Mouse (Mus musculus) liver, postnatal 0 days (tissue): ENCODE results near the gene Mnd1. TPM values are rescaled to one million over a fixed set of nuclear protein-coding genes. Genes with fewer than 3 reads are reported as not detected.

Source experiments
- ATAC-seq: fragments of 200-750 bp; cut with Nextera tagmentation; 2 replicates; pipeline ENCODE4 v1.8.0; 2017; ENCODE audit warnings: mild to moderate bottlenecking, moderate library complexity
- DNase-seq: peaks from one replicate; pipeline ENCODE4 v3.0.0-alpha.2; 2016
- H3K27ac ChIP-seq: fragments of 300-500 bp; sonication (generic); 2 replicates; pipeline ENCODE4 v1.5.1; 2014; ENCODE audit warnings: antibody characterized with exemption, moderate library complexity, mild to moderate bottlenecking, low read depth
- H3K27me3 ChIP-seq: fragments of 300-500 bp; sonication (generic); 2 replicates; pipeline ENCODE4 v1.6.1; 2014; ENCODE audit warnings: low read length, control low read depth, mixed read lengths; ENCODE audit not compliant: insufficient read depth
- H3K36me3 ChIP-seq: fragments of 300-500 bp; sonication (generic); replicated peaks from 2 replicates; pipeline ENCODE4 v1.6.1; 2014; ENCODE audit warnings: mild to moderate bottlenecking, control low read depth, low read length, moderate library complexity, mixed read lengths; ENCODE audit not compliant: insufficient read depth
- H3K4me1 ChIP-seq: fragments of 300-500 bp; sonication (generic); 2 replicates; pipeline ENCODE4 v1.6.1; 2014; ENCODE audit warnings: antibody characterized with exemption, mild to moderate bottlenecking, control low read depth; ENCODE audit not compliant: insufficient read depth
- H3K4me2 ChIP-seq: fragments of 300-500 bp; sonication (generic); 2 replicates; pipeline ENCODE4 v1.6.1; 2014; ENCODE audit warnings: low read depth, mild to moderate bottlenecking, low read length, moderate library complexity, mixed read lengths
- H3K4me3 ChIP-seq: fragments of 300-500 bp; sonication (generic); 2 replicates; pipeline ENCODE4 v1.5.1; 2014; ENCODE audit warnings: low read depth, low read length
- H3K9ac ChIP-seq: fragments of 300-500 bp; sonication (generic); replicated peaks from 2 replicates; pipeline ENCODE4 v1.6.1; 2014; ENCODE audit warnings: mild to moderate bottlenecking, moderate library complexity
- H3K9me3 ChIP-seq: fragments of 300-500 bp; sonication (generic); 2 replicates; pipeline ENCODE4 v1.6.1; 2016; ENCODE audit warnings: mild to moderate bottlenecking, control low read depth, low read length, mixed read lengths
- CTCF ChIP-seq: sonication (generic); IDR thresholded peaks from 2 replicates; pipeline ENCODE4 v1.5.1; 2016; ENCODE audit warnings: antibody characterized with exemption, low read depth
- EP300 ChIP-seq: IDR thresholded peaks from 2 replicates; pipeline ENCODE4 v1.6.1; 2016; ENCODE audit warnings: antibody characterized with exemption, low read depth, mild to moderate bottlenecking
- WGBS: fragments of 180-500 bp; shearing (Covaris S2); extraction: QIAGEN DNeasy Blood & Tissue Kit; methylation state at CpG from one replicate; pipeline ENCODE4 v1.1.7; 2014; ENCODE audit not compliant: insufficient replicate concordance; 5-methylcytosine and 5-hydroxymethylcytosine counted together
- polyA plus RNA-seq: library from polyadenylated mRNA; unstranded; fragments of >200 nt; fragmentation: Nextera tagmentation; extraction: Ambion mirVana; gene quantifications from 2 replicates; pipeline ENCODE4 v1.2.1, GENCODE M21; 2015

The Mnd1 gene
- polyA plus RNA-seq, 1 experiment from 2014 or later, result 8.3 TPM

DNA sequence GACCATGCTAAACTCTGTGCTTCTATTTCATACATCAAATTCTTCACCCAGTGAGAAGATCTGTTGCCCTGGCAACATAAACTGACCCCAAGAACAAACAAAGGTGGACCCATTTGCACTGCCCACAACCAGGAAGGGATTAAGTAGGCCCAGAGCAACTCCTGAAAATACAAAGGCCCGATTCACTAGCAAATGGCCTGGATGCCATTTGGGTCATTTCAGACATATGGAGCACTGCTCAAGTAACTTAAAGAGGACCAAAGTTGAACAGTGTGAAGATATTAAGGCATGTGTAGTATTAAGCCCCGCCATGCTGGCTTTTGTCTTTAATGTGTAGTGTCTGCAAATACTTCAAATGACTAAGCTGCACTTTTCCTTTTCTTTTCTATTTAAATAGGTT, 68.7 kb downstream of the Mnd1 start:
- Histone ChIP-seq H3K4me3 (no peak overlapping the region), H3K4me1 (no peaks in the 10 kb centered on the region), H3K36me3 (no peaks in the 10 kb centered on the region), H3K9me3 (no peaks in the 10 kb centered on the region), H3K4me2 (no peak overlapping the region), H3K27ac (no peak overlapping the region), H3K9ac (no peak overlapping the region), H3K27me3 (no peaks in the 10 kb centered on the region)
- TF ChIP-seq CTCF, result no peak
- no peak for TF ChIP-seq EP300
- ATAC-seq (no peak), DNase-seq (no peak)
- WGBS, result 86% methylated on average over 2 of the region's 2 CpGs

DNA sequence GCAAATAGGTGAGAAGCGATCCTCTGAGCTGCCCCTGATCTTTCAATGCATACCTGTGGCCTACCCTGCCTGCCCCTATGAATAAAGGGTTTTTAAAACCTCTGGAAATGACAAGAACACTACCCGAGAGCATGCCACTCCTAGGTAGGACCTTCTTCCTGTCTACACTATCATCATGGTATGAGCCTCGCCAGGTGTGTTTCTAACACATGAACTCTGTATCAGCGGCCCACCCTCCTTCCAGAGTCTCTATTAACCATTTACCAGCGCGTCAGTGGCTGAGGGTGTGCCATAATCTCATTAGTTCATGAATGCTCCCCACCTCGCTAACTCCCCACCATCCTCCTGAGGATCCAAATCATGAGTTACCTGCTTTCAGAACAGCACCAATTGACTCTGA, 69.2 kb downstream of the Mnd1 start:
- Histone ChIP-seq H3K36me3 (no peaks in the 10 kb centered on the region), H3K4me3 (no peak overlapping the region), H3K4me1 (no peaks in the 10 kb centered on the region), H3K27me3 (no peaks in the 10 kb centered on the region), H3K9ac (no peak overlapping the region), H3K4me2 (no peak overlapping the region), H3K9me3 (no peaks in the 10 kb centered on the region), H3K27ac (no peak overlapping the region)
- ATAC-seq, result no peak
- no peak for DNase-seq
- WGBS, result 80% methylated on average over 7 of the region's 7 CpGs
- TF ChIP-seq EP300 (no peak), CTCF (no peak)

DNA sequence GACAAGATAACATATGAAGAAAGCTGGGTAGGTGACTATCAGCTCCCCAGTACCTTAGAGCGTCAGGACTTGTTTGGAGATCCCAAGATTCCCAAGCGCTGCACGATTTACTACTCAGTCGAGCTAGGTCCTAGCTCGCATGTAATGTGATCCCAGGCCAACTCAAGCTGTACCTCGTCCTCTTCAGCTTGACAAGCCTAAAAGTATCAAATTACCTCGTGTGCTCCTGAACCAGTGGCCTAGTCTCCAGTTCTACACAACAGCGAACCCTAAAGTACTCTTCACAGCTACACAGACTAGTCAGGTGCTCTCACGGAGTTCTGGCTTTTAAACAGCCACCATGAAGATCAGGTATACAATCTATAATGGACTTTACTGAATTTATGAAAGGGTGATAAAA, 70.2 kb downstream of the Mnd1 start:
- no peak for ATAC-seq
- no peak overlapping the region for H3K27ac ChIP-seq
- no peaks in the 10 kb centered on the region for H3K9me3 ChIP-seq
- H3K9ac ChIP-seq, result no peak overlapping the region
- H3K36me3 ChIP-seq, result no peaks in the 10 kb centered on the region
- H3K4me1 ChIP-seq, result no peaks in the 10 kb centered on the region
- H3K4me3 ChIP-seq, result no peak overlapping the region
- TF ChIP-seq EP300 (no peak), CTCF (no peak)
- H3K4me2 ChIP-seq, result no peak overlapping the region
- no peak for DNase-seq
- WGBS, result 63% methylated on average over 9 of the region's 9 CpGs
- H3K27me3 ChIP-seq, result no peaks in the 10 kb centered on the region

DNA sequence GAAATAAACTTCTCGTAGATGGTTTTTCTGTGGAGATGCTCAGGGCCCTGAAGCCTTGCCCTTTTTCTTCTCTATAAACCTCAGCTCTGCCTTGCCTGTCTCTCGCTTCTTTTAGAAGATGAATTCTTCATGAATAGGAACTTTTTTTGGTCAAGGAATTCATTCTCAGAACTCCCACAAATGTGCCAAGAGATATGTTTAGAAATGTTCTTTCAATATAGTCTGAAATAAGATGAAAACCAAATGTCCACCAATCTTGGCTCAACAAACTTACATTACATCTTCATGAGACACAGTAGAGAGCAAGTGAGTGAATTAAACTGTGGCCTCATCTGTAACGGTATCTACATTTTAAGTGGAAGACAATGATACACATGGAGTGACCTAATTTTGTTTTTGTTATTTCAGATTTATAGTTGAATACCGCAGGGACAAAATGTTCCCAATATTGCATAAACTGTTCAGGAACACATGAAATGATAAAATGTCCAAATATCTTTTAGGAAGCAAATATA, 74.3 kb downstream of the Mnd1 start:
- Histone ChIP-seq H3K9ac (no peak overlapping the region), H3K4me3 (no peak overlapping the region), H3K27ac (no peak overlapping the region; the same call in 1 of the 2 replicates), H3K4me1 (no peaks in the 10 kb centered on the region; the same call in 1 of the 2 replicates), H3K36me3 (no peaks in the 10 kb centered on the region), H3K9me3 (no peaks in the 10 kb centered on the region), H3K27me3 (no peaks in the 10 kb centered on the region), H3K4me2 (no peak overlapping the region)
- WGBS, result 84% methylated on average over 4 of the region's 4 CpGs
- DNase-seq, result no peak
- no peak for ATAC-seq
- TF ChIP-seq CTCF (no peak), EP300 (no peak)

DNA sequence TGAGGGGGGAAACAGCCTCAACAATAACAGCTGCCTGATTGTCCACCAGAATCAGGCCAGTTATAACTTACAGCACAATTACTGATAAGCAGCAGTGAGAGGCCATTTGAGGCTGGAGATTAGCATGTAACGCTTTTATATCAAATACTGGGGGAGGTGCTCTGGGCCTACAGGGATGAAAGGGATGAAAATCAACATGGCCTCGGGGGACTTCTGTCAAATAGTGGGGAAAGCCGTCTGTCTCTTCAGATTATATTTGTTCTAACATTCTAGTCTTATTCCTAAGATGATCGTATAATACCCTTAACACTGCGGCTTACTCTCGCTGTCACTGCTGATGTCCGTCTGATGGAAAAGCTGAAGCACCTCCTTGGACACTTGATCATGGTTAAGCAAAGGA, 75.5 kb downstream of the Mnd1 start:
- H3K9me3 ChIP-seq, result no peaks in the 10 kb centered on the region
- ATAC-seq (no peak), DNase-seq (no peak)
- 84% methylated on average over 7 of the region's 7 CpGs for WGBS
- H3K4me1 ChIP-seq, result no peaks in the 10 kb centered on the region; the same call in 1 of the 2 replicates
- TF ChIP-seq EP300, result no peak
- no peak for TF ChIP-seq CTCF
- H3K36me3 ChIP-seq, result no peaks in the 10 kb centered on the region
- no peaks in the 10 kb centered on the region for H3K27me3 ChIP-seq
- H3K27ac ChIP-seq, result no peak overlapping the region
- no peak overlapping the region for H3K4me2 ChIP-seq
- no peak overlapping the region for H3K4me3 ChIP-seq
- H3K9ac ChIP-seq, result no peak overlapping the region

DNA sequence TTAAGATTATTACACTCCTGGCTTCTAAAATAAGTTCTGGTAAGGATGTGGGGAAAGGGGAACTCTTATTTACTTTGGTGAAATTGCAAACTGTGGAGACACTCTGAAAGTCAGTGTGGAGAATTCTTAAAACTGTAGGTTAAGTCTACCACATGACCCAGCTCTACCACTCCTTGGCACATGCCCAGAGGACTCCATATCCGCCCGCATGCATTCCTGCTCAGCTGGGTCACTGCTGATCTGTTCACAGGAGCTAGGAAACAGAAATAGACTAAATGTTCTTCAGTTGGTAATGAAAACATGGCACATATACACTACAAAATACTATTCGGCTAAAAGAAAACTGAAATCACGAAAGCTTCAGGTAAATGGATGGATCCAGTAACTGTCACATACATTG, 78.1 kb downstream of the Mnd1 start:
- no peak for ATAC-seq
- H3K36me3 ChIP-seq, result no peaks in the 10 kb centered on the region
- H3K4me2 ChIP-seq, result no peak overlapping the region
- no peak overlapping the region for H3K4me3 ChIP-seq
- no peak for DNase-seq
- H3K4me1 ChIP-seq, result peaks cover 2% of the 10 kb centered on the region; the same call in 1 of the 2 replicates
- TF ChIP-seq EP300, result no peak
- no peaks in the 10 kb centered on the region for H3K9me3 ChIP-seq
- no peak overlapping the region for H3K9ac ChIP-seq
- no peak overlapping the region for H3K27ac ChIP-seq
- 82% methylated on average over 4 of the region's 4 CpGs for WGBS
- no peaks in the 10 kb centered on the region for H3K27me3 ChIP-seq
